Mouse (Mus musculus): ENCODE data around the gene Dennd6a.

GRCm38 (mm10) chr14:26552853-26553252 lies 20.8 kb upstream of the Dennd6a start:
- TF ChIP-seq CTCF (IDR thresholded peaks at IDR 0.05; ENCODE audit: low read depth) (no peak), EP300 (optimal IDR thresholded peaks at IDR 0.05) (no peak)

Data from stomach, postnatal 0 days (tissue).